Mouse (Mus musculus) embryonic facial prominence, embryonic 15.5 days (tissue): Measurements from ENCODE around the gene Serpini2. TPM values are rescaled to one million over a fixed set of nuclear protein-coding genes. Genes with fewer than 3 reads are reported as not detected.
"Not testable (repeated sequence)": the region's sequence is repeated elsewhere in the genome, so short reads cannot be mapped to it uniquely, and the experiment has no call there.

ENCODE experiments used
- ATAC-seq: fragments of 200-750 bp; cut with Nextera tagmentation; 2 replicates; pipeline ENCODE4 v1.8.0; 2017; ENCODE audit warnings: low read depth, moderate TSS enrichment; ENCODE audit not compliant: insufficient number of reproducible peaks, low FRiP score, low TSS enrichment
- H3K27ac ChIP-seq: fragments of 300-500 bp; sonication (generic); replicated peaks from 2 replicates; pipeline ENCODE4 v1.5.1; 2015; ENCODE audit warnings: mild to moderate bottlenecking, inconsistent platforms
- H3K27me3 ChIP-seq: fragments of 300-500 bp; sonication (generic); 2 replicates; pipeline ENCODE4 v1.6.1; 2015; ENCODE audit warnings: inconsistent platforms
- H3K36me3 ChIP-seq: fragments of 300-500 bp; sonication (generic); 2 replicates; pipeline ENCODE4 v1.6.1; 2015; ENCODE audit warnings: mild to moderate bottlenecking, inconsistent platforms
- H3K4me1 ChIP-seq: fragments of 300-500 bp; sonication (generic); 2 replicates; pipeline ENCODE4 v1.6.1; 2015; ENCODE audit warnings: inconsistent platforms
- H3K4me2 ChIP-seq: fragments of 300-500 bp; sonication (generic); replicated peaks from 2 replicates; pipeline ENCODE4 v1.6.1; 2015; ENCODE audit warnings: mild to moderate bottlenecking, inconsistent platforms
- H3K4me3 ChIP-seq: fragments of 300-500 bp; sonication (generic); replicated peaks from 2 replicates; pipeline ENCODE4 v1.5.1; 2015; ENCODE audit warnings: mild to moderate bottlenecking, inconsistent platforms
- H3K9ac ChIP-seq: fragments of 300-500 bp; sonication (generic); 2 replicates; pipeline ENCODE4 v1.6.1; 2015; ENCODE audit warnings: inconsistent platforms
- H3K9me3 ChIP-seq: fragments of 300-500 bp; sonication (generic); replicated peaks from 2 replicates; pipeline ENCODE4 v1.6.1; 2016; ENCODE audit warnings: inconsistent platforms
- WGBS: fragments of 180-500 bp; shearing (Covaris S2); methylation state at CpG from one replicate; pipeline ENCODE4 v1.1.7; 2015; 5-methylcytosine and 5-hydroxymethylcytosine counted together
- polyA plus RNA-seq: library from polyadenylated mRNA; unstranded; fragments of >200 nt; fragmentation: Nextera tagmentation; extraction: Ambion mirVana; gene quantifications from 2 replicates; pipeline ENCODE4 v1.2.1, GENCODE M21; 2015

Serpini2 gene
- not detected in 2 replicates for polyA plus RNA-seq

DNA sequence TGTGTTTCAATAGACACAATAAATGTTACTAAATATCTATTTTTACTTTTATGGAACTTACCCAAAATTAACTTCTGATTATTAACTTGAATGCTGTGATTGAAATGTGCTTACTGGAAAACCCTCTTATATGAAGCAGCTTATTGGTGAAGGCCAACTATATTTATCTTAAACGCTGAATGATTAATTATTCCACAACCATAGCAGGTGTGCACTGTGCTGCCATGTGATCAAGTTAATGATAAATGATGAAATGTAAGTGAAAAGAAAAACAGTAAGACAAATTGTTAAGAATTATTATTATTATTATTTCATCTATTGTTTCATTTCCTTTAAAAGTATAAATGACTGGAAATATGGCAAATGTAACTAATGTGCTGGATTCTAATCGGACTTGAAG is at the start of gene Serpini2:
TSS of gene Serpini2 (minus strand) at position 101 of the 400 bp plus-strand sequence.
- Histone ChIP-seq H3K27me3 (no peaks in the 10 kb centered on the region), H3K36me3 (no peaks in the 10 kb centered on the region), H3K4me1 (no peaks in the 10 kb centered on the region), H3K4me2 (no peak within 1 kb of the TSS), H3K4me3 (no peak within 1 kb of the TSS), H3K9me3 (no peaks in the 10 kb centered on the region), H3K9ac (no peak within 1 kb of the TSS), H3K27ac (no peak within 1 kb of the TSS)
- WGBS: 79% methylated on average over 2 of the region's 2 CpGs
- ATAC-seq: no peak

DNA sequence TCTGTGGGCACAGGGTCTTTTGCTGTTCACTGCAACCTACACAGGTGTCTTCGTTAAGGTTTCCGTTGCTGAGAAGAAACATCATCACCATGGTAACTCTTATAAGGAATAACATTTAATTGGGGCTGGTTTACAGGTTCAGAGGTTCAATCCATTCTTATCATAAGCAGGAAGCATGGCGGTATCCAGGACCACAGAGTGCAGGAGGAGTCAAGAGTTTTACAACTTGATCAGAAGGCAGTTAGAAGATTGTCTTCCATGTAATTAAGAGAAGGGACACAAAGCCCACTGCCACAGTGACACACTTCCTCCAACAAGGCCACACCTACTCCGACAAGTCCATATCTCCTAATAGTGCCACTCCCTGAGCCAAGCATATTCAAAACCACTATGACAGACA is 39.0 kb upstream of the Serpini2 start:
- Histone ChIP-seq H3K9me3 (no peaks in the 10 kb centered on the region), H3K27ac (no peak overlapping the region), H3K4me1 (no peaks in the 10 kb centered on the region), H3K36me3 (no peaks in the 10 kb centered on the region), H3K9ac (no peak overlapping the region), H3K4me2 (no peak overlapping the region), H3K27me3 (no peaks in the 10 kb centered on the region), H3K4me3 (no peak overlapping the region)
- no peak for ATAC-seq
- WGBS: 87% methylated on average over 4 of the region's 4 CpGs

DNA sequence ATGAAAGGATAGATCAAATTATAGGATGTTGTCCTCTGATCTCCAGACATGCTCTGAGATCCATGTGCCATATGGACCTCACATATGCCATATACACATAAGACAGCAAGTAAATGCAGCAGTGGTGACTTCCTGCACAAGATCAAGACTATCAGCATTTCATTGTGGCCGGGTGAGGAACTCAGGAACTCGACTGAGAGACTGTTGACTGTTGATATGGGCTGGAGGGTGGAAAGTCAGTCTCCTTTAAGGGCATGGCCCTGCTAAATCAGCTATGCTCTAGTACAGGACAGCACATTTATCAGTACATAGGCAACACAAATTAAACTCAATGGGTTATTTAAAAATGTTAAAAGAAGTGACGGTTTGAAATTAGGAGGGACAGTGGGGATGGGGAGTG is 38.4 kb upstream of the Serpini2 start:
- 72% methylated on average over 3 of the region's 3 CpGs for WGBS
- H3K9ac ChIP-seq: no peak overlapping the region
- H3K4me3 ChIP-seq: no peak overlapping the region
- no peaks in the 10 kb centered on the region for H3K4me1 ChIP-seq
- no peaks in the 10 kb centered on the region for H3K27me3 ChIP-seq
- ATAC-seq: no peak
- no peak overlapping the region for H3K4me2 ChIP-seq
- H3K36me3 ChIP-seq: no peaks in the 10 kb centered on the region
- no peak overlapping the region for H3K27ac ChIP-seq
- H3K9me3 ChIP-seq: no peaks in the 10 kb centered on the region

DNA sequence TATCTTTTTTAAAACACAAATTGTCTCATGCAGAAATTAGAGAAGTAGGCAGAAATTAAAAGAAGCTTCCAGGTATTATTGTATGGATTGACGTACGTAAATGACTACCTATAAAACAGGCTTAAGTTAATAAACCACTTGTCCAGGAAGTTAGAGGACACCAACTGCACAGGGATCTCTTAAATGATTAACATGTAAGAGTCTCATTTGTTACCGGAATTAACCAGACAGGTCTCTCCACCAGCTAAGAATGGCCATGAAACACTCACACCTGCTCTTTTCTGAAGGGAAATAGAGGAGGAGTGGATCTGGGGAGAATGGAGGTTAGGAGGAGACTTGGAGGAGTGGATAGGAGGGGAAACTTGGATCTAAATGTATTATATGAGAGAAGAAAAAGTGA is 35.7 kb upstream of the Serpini2 start:
- no peak overlapping the region for H3K9ac ChIP-seq
- H3K4me3 ChIP-seq: no peak overlapping the region
- H3K36me3 ChIP-seq: no peaks in the 10 kb centered on the region
- no peaks in the 10 kb centered on the region for H3K9me3 ChIP-seq
- WGBS: 86% methylated on average over 3 of the region's 3 CpGs
- no peaks in the 10 kb centered on the region for H3K27me3 ChIP-seq
- H3K4me2 ChIP-seq: no peak overlapping the region
- no peaks in the 10 kb centered on the region for H3K4me1 ChIP-seq
- H3K27ac ChIP-seq: no peak overlapping the region
- no peak for ATAC-seq

DNA sequence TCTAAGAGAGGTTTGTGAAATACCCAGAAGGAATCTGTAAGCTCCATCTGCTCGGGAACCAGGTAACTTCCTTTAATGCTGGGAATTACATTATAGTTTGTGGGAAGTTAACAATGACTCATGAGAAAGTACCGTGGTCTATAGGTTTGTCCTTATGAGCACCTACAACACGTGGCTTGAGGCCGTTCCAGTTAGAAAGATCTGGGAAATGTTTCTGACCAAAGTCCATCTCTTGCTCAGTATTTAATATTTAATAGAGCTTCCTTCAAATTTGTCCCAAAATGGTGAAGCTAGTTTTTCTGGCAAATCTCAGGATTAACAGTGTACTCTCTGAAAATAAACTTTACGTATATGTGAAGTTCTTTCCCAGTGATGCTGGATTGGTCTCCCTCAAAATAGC is 34.7 kb upstream of the Serpini2 start:
- Histone ChIP-seq H3K4me2 (no peak overlapping the region), H3K27ac (no peak overlapping the region), H3K9me3 (no peaks in the 10 kb centered on the region), H3K4me1 (no peaks in the 10 kb centered on the region), H3K9ac (no peak overlapping the region), H3K27me3 (no peaks in the 10 kb centered on the region), H3K4me3 (no peak overlapping the region), H3K36me3 (no peaks in the 10 kb centered on the region)
- 86% methylated on average over 5 of the region's 5 CpGs for WGBS
- no peak for ATAC-seq

DNA sequence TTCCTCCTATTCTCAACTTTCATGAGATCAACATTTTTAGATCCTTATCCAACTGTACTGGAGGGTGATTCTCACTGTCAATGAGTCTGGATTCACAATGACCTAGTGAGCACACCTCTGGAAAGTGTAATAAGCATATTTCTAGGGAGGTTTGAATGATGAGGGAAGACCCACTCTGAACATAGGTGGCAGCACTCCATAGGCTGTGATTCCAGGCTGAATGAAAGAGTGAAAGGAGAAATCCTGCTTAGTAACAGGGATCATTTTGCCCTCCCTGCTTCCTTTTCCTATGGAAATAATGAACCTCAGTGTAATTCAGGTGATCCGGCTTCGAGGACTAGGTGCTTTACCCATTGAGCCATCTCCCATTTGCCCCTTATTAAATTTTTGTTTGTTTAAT is 31.2 kb upstream of the Serpini2 start:
- no peak overlapping the region for H3K9ac ChIP-seq
- WGBS: 86% methylated on average over 2 of the region's 2 CpGs

DNA sequence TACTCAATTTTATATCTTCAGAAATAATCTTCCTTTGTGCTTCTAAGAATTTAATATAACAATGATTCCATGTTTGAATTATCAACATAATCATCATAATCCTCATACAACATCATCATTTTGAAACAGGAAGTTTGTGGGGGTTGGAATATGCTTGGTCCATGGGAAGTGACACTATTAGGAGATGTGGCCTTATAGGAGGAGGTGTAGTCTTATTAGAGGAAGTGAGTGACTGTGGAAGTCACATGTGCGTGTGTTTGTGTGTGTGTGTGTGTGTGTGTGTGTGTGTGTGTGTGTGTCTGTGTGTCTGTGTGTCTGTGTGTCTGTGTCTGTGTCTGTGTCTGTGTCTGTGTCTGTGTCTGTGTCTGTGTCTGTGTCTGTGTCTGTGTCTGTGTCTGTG is 29.6 kb upstream of the Serpini2 start:
- H3K27me3 ChIP-seq, H3K4me3 ChIP-seq, H3K9ac ChIP-seq, H3K9me3 ChIP-seq, H3K36me3 ChIP-seq, ATAC-seq, H3K27ac ChIP-seq, H3K4me1 ChIP-seq, H3K4me2 ChIP-seq: not testable (repeated sequence)
- WGBS: 90% methylated on average over 1 of the region's 1 CpGs

More for the DNA sequence above, 31.2 kb upstream of the Serpini2 start:
- no peak overlapping the region for H3K4me2 ChIP-seq
- no peaks in the 10 kb centered on the region for H3K27me3 ChIP-seq
- no peak overlapping the region for H3K27ac ChIP-seq
- no peak overlapping the region for H3K4me3 ChIP-seq
- ATAC-seq: no peak
- no peaks in the 10 kb centered on the region for H3K36me3 ChIP-seq
- H3K9me3 ChIP-seq: no peaks in the 10 kb centered on the region
- H3K4me1 ChIP-seq: no peaks in the 10 kb centered on the region

DNA sequence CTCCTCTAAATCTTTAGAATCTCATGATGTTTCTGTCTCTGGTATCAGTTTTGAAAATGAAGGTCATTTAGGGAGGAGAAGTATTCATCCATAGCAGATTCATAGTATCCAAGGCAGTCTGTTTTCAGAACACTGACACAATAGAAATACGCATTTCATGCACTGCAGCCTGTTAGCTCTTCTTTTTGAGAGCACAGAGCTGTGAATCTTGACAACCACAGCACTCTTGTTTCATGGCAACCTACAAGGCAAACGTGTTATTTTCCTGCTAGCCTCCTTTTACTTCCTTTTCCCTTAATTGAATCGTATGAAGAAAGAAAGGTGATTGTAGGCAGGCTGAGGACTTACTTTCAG is 27.9 kb upstream of the Serpini2 start:
- H3K4me1 ChIP-seq: no peaks in the 10 kb centered on the region
- ATAC-seq: no peak
- no peaks in the 10 kb centered on the region for H3K27me3 ChIP-seq
- H3K27ac ChIP-seq: no peak overlapping the region
- no peak overlapping the region for H3K9ac ChIP-seq
- H3K9me3 ChIP-seq: no peaks in the 10 kb centered on the region
- WGBS: 45% methylated on average over 3 of the region's 3 CpGs
- no peak overlapping the region for H3K4me2 ChIP-seq
- H3K4me3 ChIP-seq: no peak overlapping the region
- H3K36me3 ChIP-seq: no peaks in the 10 kb centered on the region

DNA sequence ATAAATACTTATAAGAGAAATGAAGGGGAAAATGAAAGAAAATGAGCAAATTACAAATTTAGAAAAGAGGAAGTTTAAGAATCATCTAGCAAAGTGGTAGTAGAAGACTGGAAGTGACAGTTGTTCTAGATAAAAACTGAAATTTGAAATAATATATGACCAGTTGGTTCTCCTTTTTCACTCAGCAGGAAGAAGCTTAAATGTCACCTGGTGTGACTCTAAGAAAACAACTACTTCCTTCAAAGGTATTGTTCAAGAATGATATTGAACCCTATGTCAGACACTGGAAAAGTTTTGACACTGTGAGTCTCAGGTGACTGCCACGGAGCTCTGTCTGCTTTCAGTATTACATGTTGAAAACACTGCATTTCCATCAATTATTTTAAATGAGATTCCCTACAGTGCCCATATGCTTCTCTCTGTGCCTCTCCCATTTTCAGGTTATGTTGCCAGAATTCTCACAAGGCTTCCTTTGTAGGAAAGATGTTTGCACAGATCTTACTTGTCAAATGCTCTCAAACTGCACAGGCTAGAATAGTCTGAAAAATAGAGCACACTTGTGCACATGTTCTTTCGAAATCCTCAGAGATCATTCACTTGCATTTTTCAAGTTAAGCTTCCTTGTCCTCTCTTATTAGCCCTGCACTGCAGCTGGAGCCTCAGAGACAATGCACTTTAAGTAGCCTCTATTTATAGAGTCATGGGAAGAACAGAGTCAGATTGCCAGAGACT is 27.3 kb upstream of the Serpini2 start:
- Histone ChIP-seq H3K27ac (no peak overlapping the region), H3K4me2 (no peak overlapping the region), H3K36me3 (no peaks in the 10 kb centered on the region), H3K4me3 (no peak overlapping the region), H3K9me3 (no peaks in the 10 kb centered on the region), H3K9ac (no peak overlapping the region), H3K27me3 (no peaks in the 10 kb centered on the region), H3K4me1 (no peaks in the 10 kb centered on the region)
- 58% methylated on average over 2 of the region's 2 CpGs for WGBS
- ATAC-seq: no peak

DNA sequence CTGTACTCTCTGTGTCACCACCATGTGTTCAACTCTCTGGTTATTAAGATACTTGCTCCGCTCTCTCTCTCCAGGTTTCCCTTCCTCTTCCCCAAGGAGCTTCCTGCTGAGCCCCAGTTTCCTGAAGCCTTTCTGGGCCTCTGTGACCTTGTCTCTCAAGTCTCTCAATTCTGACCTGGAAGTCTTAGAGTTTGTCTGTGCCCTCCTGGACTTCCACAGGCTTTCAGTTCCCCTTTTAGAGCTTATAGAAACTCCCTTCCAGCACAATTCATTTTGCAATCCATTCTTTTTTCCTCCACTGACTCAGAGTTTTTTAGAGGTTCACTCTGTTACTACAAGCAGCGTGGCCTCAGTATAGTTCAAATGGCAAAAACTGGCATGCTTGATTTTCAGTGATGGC is 23.4 kb upstream of the Serpini2 start:
- Histone ChIP-seq H3K9me3 (no peaks in the 10 kb centered on the region), H3K27me3 (no peaks in the 10 kb centered on the region), H3K4me3 (no peak overlapping the region), H3K27ac (no peak overlapping the region), H3K9ac (no peak overlapping the region), H3K4me2 (no peak overlapping the region), H3K36me3 (no peaks in the 10 kb centered on the region), H3K4me1 (no peaks in the 10 kb centered on the region)
- no peak for ATAC-seq
- 82% methylated on average over 2 of the region's 2 CpGs for WGBS

DNA sequence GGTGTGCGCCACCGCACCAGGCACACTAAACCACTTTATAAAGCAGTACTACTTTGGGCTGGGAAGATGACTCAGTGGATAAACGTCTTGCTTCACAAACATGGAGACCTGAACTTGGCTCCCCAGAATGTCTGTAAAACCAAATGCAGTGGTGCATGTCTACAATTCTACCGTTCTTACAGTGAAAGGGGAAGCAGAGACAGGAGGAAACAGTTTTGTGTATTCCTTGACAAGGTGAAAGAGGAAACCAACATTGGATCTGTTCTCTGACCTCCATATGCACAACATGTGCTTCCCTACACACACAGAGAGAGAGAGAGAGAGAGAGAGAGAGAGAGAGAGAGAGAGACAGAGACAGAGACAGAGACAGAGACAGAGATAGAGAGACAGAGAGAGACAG is 7.6 kb upstream of the Serpini2 start:
- Histone ChIP-seq H3K27me3 (no peaks in the 10 kb centered on the region), H3K4me2 (no peak overlapping the region), H3K36me3 (no peaks in the 10 kb centered on the region), H3K4me1 (no peaks in the 10 kb centered on the region), H3K9me3 (no peaks in the 10 kb centered on the region), H3K27ac (no peak overlapping the region), H3K4me3 (no peak overlapping the region), H3K9ac (no peak overlapping the region)
- WGBS: 72% methylated on average over 4 of the region's 4 CpGs
- ATAC-seq: no peak

DNA sequence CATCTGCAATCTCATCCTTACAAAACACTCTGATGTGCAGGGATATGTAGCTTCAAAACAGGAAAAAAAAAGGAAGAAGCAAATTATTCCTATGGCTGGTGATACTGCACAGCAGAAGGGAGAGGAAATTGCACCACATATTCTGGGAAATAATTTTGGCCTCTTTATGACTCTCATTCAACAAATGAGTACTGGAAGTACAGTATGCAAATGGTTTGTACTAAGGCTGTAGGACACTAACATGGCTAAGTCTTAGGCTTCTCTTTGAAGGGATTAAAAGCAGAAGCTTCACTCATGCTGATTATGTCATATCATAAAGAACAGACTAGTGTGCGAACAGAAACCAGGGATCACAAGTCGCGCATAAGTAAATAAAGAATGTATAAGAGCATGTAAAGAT is 6.6 kb upstream of the Serpini2 start:
- no peaks in the 10 kb centered on the region for H3K27me3 ChIP-seq
- no peaks in the 10 kb centered on the region for H3K36me3 ChIP-seq
- H3K27ac ChIP-seq: no peak overlapping the region
- no peak overlapping the region for H3K4me2 ChIP-seq
- ATAC-seq: no peak
- H3K9me3 ChIP-seq: no peaks in the 10 kb centered on the region
- WGBS: 82% methylated on average over 3 of the region's 3 CpGs
- H3K9ac ChIP-seq: no peak overlapping the region
- H3K4me3 ChIP-seq: no peak overlapping the region
- no peaks in the 10 kb centered on the region for H3K4me1 ChIP-seq
